Mouse (Mus musculus) forebrain, embryonic 10.5 days (tissue): ENCODE measurements around the gene Pmp22. TPM values are rescaled to one million over a fixed set of nuclear protein-coding genes. Genes with fewer than 3 reads are reported as not detected.
A peak's percentile ranks its signal among the peaks of the same experiment; 100 is the strongest.

ENCODE experiments used
- DNase-seq: peaks from one replicate; pipeline ENCODE4 v3.0.0-alpha.2; 2017; ENCODE audit warnings: low spot score; ENCODE audit errors: extremely low spot score
- H3K27ac ChIP-seq: fragments of 300-500 bp; sonication (generic); 2 replicates; pipeline ENCODE4 v1.5.1; 2016; ENCODE audit warnings: mild to moderate bottlenecking
- H3K27me3 ChIP-seq: fragments of 300-500 bp; sonication (generic); 2 replicates; pipeline ENCODE4 v1.6.1; 2016; ENCODE audit warnings: mild to moderate bottlenecking; ENCODE audit not compliant: poor library complexity, severe bottlenecking
- H3K36me3 ChIP-seq: fragments of 300-500 bp; sonication (generic); replicated peaks from 2 replicates; pipeline ENCODE4 v1.6.1; 2016; ENCODE audit warnings: mild to moderate bottlenecking, moderate library complexity
- H3K4me1 ChIP-seq: fragments of 300-500 bp; sonication (generic); 2 replicates; pipeline ENCODE4 v1.6.1; 2016
- H3K4me3 ChIP-seq: fragments of 300-500 bp; sonication (generic); 2 replicates; pipeline ENCODE4 v1.5.1; 2016; ENCODE audit warnings: mild to moderate bottlenecking, moderate library complexity
- H3K9me3 ChIP-seq: fragments of 300-500 bp; sonication (generic); 2 replicates; pipeline ENCODE4 v1.6.1; 2016; ENCODE audit warnings: mild to moderate bottlenecking, moderate library complexity
- WGBS: fragments of 180-500 bp; shearing (Covaris S2); methylation state at CpG from one replicate; pipeline ENCODE4 v1.1.7; 2016; 5-methylcytosine and 5-hydroxymethylcytosine counted together
- polyA plus RNA-seq: library from polyadenylated mRNA; unstranded; fragments of >200 nt; fragmentation: Nextera tagmentation; extraction: Ambion mirVana; gene quantifications from 2 replicates; pipeline ENCODE4 v1.2.1, GENCODE M21; 2016

Pmp22 gene
- polyA plus RNA-seq, 1 experiment from 2014 or later: 12.9 TPM

- no peaks in the 10 kb centered on the region for H3K36me3 ChIP-seq
- no peak overlapping the region for H3K27ac ChIP-seq
- no peak overlapping the region for H3K4me3 ChIP-seq
- no peaks in the 10 kb centered on the region for H3K27me3 ChIP-seq
- no peak for DNase-seq
- H3K9me3 ChIP-seq: no peaks in the 10 kb centered on the region
- WGBS: 83% methylated on average over 8 of the region's 8 CpGs
- no peaks in the 10 kb centered on the region for H3K4me1 ChIP-seq
Measured at GRCm38 (mm10) chr11:63143486-63143885, 14.7 kb downstream of the Pmp22 start.

DNA sequence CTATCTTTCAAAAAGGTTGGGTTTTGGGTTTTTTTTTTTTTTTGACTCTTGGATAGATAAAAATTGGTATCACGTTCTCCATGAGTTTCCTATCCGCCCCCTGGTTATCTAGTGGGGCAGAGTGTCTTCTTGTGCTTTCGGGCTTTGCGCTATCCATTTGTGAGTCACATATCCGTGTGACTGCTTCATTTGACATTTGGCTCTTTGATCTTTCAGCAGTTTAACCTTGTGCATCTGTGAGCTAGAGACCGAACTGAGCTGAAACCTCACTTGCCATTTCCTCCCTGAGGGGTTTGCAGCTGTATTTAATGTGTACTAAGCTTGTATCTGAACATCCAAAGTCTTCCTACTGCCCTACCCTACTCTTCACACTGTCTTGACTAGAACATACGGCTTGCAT lies 17.8 kb downstream of the Pmp22 start:
- H3K27me3 ChIP-seq: no peaks in the 10 kb centered on the region
- 85% methylated on average over 7 of the region's 7 CpGs for whole genome bisulfite sequencing

DNA sequence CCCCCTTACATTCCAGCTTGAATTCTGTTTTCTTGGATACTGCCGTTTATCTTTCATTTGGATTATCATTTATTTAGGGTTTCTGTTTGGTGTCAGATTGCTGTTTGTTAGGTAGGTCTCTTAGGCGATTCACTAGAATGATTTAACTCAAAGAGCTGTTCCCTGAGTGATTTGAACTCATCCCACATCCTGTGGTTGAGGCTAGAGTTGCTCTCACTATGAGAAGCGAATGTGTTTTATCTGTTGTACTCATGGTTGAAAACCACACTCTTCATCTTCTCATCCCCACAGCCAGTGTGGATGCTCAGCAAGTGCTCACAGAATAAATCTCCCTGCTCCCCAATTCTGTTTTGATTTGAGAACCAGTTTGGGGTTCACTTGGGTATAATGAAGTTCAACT lies 19.5 kb downstream of the Pmp22 start:
- H3K4me1 ChIP-seq: no peaks in the 10 kb centered on the region
- no peak overlapping the region for H3K27ac ChIP-seq
- no peaks in the 10 kb centered on the region for H3K9me3 ChIP-seq
- H3K27me3 ChIP-seq: no peaks in the 10 kb centered on the region
- no peak for DNase-seq
- no peak overlapping the region for H3K4me3 ChIP-seq
- no peaks in the 10 kb centered on the region for H3K36me3 ChIP-seq
- 87% methylated on average over 3 of the region's 3 CpGs for WGBS

More for the DNA sequence above, 17.8 kb downstream of the Pmp22 start:
- Histone ChIP-seq H3K4me3 (no peak overlapping the region), H3K9me3 (no peaks in the 10 kb centered on the region), H3K36me3 (no peaks in the 10 kb centered on the region), H3K4me1 (no peaks in the 10 kb centered on the region), H3K27ac (no peak overlapping the region)
- no peak for DNase-seq

- Histone ChIP-seq H3K4me3 (no peak overlapping the region), H3K27me3 (no peaks in the 10 kb centered on the region), H3K27ac (no peak overlapping the region), H3K9me3 (no peaks in the 10 kb centered on the region), H3K36me3 (no peaks in the 10 kb centered on the region), H3K4me1 (no peaks in the 10 kb centered on the region)
- no peak for DNase-seq
- 85% methylated on average over 5 of the region's 5 CpGs for WGBS
Measured at GRCm38 (mm10) chr11:63151857-63152256, 23.1 kb downstream of the Pmp22 start.

- no peak for DNase-seq
- no peaks in the 10 kb centered on the region for H3K9me3 ChIP-seq
- H3K27me3 ChIP-seq: no peaks in the 10 kb centered on the region
- no peak overlapping the region for H3K4me3 ChIP-seq
- H3K36me3 ChIP-seq: no peaks in the 10 kb centered on the region
- 82% methylated on average over 4 of the region's 4 CpGs for WGBS
- H3K4me1 ChIP-seq: no peaks in the 10 kb centered on the region
- no peak overlapping the region for H3K27ac ChIP-seq
Measured at GRCm38 (mm10) chr11:63157117-63157516, 28.3 kb downstream of the Pmp22 start.

GRCm38 (mm10) chr11:63160926-63161325 lies 32.1 kb downstream of the Pmp22 start:
- Histone ChIP-seq H3K4me3 (no peak overlapping the region), H3K36me3 (no peaks in the 10 kb centered on the region), H3K4me1 (no peaks in the 10 kb centered on the region), H3K27me3 (no peaks in the 10 kb centered on the region), H3K27ac (no peak overlapping the region), H3K9me3 (no peaks in the 10 kb centered on the region)
- no peak for DNase-seq

DNA sequence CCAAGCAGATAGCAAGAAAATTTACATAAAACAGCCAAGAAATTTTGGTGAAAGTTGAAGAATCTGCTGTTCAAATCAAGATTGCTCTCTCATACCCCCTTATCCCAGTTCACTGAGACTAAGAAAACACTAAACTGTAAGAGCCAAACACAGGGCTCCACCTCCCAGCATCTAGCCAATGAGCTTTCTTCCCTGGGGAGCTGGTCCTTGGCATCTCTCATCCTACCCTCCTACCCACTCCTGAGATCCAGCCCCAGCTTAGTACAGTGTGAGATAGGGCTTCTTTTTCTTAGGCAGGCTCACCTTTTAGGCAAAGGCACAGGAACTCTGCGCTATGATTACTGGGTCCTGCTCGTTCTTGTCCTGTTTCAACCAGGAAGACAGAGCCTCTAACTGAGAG lies 34.0 kb downstream of the Pmp22 start:
- Histone ChIP-seq H3K27me3 (no peaks in the 10 kb centered on the region), H3K27ac (no peak overlapping the region), H3K9me3 (no peaks in the 10 kb centered on the region), H3K4me3 (no peak overlapping the region), H3K4me1 (no peaks in the 10 kb centered on the region), H3K36me3 (no peaks in the 10 kb centered on the region)
- 82% methylated on average over 2 of the region's 2 CpGs for WGBS
- peak; percentile 8 for DNase-seq

DNA sequence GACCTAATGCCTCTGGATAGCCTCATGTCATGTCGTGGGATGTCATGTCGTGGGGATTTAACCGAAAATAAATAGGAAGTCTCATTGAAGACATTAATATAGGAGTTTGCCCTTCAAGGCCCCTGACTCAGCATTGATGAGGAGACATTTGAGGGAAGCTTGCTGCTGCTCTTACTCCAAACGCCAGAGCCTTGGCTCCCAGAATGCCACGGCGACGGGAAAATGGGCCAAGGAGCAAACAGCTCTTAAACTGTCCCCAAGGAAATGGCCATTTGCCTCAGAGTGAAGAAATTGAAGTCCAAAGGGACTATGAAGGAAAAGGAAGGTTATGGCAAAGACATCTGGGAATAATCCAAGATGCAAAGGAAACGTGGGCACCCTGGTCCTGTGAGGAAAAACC lies 34.8 kb downstream of the Pmp22 start:
- no peak overlapping the region for H3K27ac ChIP-seq
- H3K9me3 ChIP-seq: no peaks in the 10 kb centered on the region
- H3K4me3 ChIP-seq: no peak overlapping the region
- DNase-seq: peak; percentile 5
- no peaks in the 10 kb centered on the region for H3K36me3 ChIP-seq
- H3K4me1 ChIP-seq: peaks cover 1% of the 10 kb centered on the region; the same call in 1 of the 2 replicates
- 89% methylated on average over 8 of the region's 8 CpGs for WGBS
- H3K27me3 ChIP-seq: no peaks in the 10 kb centered on the region

DNA sequence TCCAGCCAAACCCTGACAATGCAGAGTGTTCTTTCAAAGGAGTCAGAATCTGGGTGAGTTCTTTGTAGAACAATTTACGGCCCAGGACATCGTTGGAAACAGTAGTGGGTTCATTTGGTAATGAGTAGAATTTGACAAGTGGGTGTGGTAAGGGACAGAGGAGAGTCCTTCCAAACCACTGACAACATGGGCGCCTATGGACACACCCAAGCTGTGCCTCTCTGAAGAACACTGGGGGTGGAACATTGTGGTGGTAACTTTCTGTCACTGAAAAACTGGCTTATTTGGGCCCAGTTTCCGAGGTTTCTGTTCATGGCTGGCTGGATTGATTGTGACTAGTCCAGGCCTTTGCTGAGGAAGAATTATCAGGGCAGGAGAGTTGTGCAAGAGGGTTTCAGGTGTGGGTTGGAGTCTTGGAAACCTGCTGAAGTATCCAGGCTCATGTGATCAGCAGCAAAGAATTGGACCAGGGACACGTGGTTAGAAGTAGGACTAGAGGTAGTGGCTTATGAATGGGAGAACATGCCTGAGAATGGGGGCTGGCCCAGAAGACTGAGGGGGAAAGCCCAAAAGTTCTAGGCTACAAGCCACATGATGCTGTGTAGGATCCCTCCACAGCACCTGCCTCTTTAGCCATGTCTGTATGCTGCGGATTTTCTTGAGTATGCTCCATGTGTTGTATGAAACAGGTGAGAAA lies 35.4 kb downstream of the Pmp22 start:
- peak; percentile 10 for DNase-seq
- 87% methylated on average over 6 of the region's 6 CpGs for WGBS
- H3K4me1 ChIP-seq: peaks cover 7% of the 10 kb centered on the region; the same call in 1 of the 2 replicates
- no peaks in the 10 kb centered on the region for H3K36me3 ChIP-seq
- no peak overlapping the region for H3K4me3 ChIP-seq
- H3K9me3 ChIP-seq: no peaks in the 10 kb centered on the region
- no peaks in the 10 kb centered on the region for H3K27me3 ChIP-seq
- no peak overlapping the region for H3K27ac ChIP-seq

- Histone ChIP-seq H3K27me3 (no peaks in the 10 kb centered on the region), H3K27ac (no peak overlapping the region), H3K36me3 (no peaks in the 10 kb centered on the region), H3K4me1 (peaks cover 8% of the 10 kb centered on the region; the same call in 1 of the 2 replicates), H3K4me3 (no peak overlapping the region), H3K9me3 (no peaks in the 10 kb centered on the region)
- DNase-seq: peak; percentile 12
- 55% methylated on average over 7 of the region's 7 CpGs for WGBS
Measured at GRCm38 (mm10) chr11:63164756-63165484, 36.1 kb downstream of the Pmp22 start.

DNA sequence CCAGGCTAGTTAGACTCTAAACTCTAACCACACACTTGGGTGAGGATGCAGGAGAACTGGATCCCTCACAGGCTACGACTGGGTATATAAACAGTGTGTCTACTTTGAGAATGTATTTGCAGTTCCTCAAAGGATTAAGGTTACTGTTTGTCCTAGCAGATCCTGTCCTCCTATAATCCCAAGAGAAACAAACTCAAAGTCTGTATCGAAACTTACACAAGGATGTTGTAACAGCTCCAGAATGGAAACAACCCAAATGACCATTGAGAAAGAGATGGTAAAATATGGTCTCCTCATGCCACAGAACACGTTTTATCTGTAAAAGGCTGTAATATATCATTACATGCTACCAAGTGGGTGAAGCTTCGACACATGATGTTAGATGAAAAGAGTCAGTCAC lies 39.0 kb downstream of the Pmp22 start:
- Histone ChIP-seq H3K4me1 (peaks cover 8% of the 10 kb centered on the region; the same call in 1 of the 2 replicates), H3K27ac (no peak overlapping the region), H3K9me3 (no peaks in the 10 kb centered on the region), H3K4me3 (no peak overlapping the region), H3K27me3 (no peaks in the 10 kb centered on the region), H3K36me3 (no peaks in the 10 kb centered on the region)
- WGBS: 89% methylated on average over 4 of the region's 4 CpGs
- DNase-seq: no peak

GRCm38 (mm10) chr11:63168551-63169258 lies 39.9 kb downstream of the Pmp22 start:
- Histone ChIP-seq H3K27ac (no peak overlapping the region), H3K4me1 (peaks cover 8% of the 10 kb centered on the region; the same call in 1 of the 2 replicates), H3K9me3 (no peaks in the 10 kb centered on the region), H3K4me3 (no peak overlapping the region), H3K27me3 (no peaks in the 10 kb centered on the region), H3K36me3 (no peaks in the 10 kb centered on the region)
- WGBS: 64% methylated on average over 9 of the region's 9 CpGs
- peak; percentile 13 for DNase-seq

- Histone ChIP-seq H3K27ac (no peak overlapping the region), H3K36me3 (no peaks in the 10 kb centered on the region), H3K27me3 (no peaks in the 10 kb centered on the region), H3K9me3 (no peaks in the 10 kb centered on the region), H3K4me1 (peaks cover 8% of the 10 kb centered on the region; the same call in 1 of the 2 replicates), H3K4me3 (no peak overlapping the region)
- WGBS: 24% methylated on average over 1 of the region's 1 CpGs
- DNase-seq: peak; percentile 13
Measured at GRCm38 (mm10) chr11:63171977-63172376, 43.2 kb downstream of the Pmp22 start.
